Mouse (Mus musculus) neural tube, embryonic 10.5 days (tissue): ENCODE measurements around the gene Olfr1225.
"Not testable (repeated sequence)": the region's sequence is repeated elsewhere in the genome, so short reads cannot be mapped to it uniquely, and the experiment has no call there.

Experiments
- DNase-seq: peaks from one replicate; pipeline ENCODE4 v3.0.0-alpha.2; 2017; ENCODE audit warnings: low spot score; ENCODE audit errors: extremely low spot score

Olfr1225 gene

DNA sequence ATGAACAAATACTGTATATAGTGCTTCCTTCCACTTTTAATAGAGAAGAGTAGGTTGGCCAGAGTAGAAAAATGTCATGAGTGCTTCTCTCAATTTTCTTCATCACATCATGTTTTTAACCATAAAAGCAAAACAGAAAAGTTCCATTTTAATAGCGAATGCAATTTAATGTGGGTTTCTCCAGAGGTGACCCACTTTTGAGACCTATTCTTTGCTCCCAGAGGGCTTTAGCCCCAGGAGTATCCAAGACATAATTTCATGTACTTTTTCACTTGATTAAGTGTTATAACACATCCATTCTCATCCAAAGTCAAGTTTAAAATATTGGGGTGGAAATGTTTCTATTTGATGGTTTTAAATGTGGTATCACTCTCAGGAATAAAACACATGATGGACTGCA is at the start of gene Olfr1225:
Gene Olfr1225, minus strand, starts transcription at position 101 of the 400 bp plus-strand sequence.
- DNase-seq, result no peak

DNA sequence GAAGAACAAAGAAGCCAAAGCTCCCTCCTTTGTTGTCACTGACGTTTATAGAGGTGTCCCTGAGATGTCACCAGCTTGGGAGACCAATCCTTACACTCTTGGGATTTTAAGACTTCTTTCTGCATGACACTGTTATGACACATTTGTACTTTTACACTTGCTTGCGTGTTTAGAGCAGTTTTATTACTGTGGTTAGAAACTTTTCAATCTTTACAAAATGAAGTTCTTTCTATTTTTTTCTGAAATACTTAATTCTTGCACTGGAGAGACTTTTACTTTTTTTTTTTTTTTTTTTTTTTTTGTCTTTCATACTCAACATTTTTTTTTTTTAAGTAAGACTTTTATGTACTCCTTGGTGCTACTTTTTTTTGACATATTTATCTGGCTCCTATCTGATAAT is 25.5 kb upstream of the Olfr1225 start, which contains the start of gene Olfr1226:
Gene Olfr1226, minus strand, starts transcription at position 101 of the 400 bp plus-strand sequence.
- no peak for DNase-seq

DNA sequence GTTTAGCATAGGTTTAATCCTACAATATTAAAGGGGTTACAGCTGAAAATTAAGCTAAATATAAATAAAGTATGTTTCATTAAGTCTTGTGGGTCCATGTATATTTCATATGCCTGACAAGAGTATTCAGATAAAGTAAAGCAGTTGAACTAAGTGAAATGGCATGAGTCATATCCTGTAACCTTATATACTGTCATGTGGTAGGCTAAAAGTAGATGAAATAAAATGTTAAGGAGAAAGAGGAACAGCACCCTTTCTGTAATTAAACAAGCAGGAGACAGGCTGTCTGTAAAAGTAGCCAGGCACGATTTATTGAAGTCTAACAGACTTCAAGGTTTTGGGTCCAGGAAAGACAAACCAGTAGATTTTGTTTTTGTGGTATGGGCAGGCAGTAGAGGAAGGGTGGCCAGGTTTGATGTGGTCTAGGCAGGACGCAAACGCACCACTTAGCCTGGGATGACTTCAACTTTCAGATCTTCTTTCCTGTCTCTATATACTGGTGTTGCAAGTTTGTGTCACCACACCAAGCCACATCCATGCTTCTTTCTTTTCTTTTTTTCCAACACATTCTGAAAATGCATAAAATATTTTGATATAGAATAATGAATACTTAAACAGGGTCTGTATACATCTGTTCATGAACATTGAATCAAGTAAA is 22.0 kb upstream of the Olfr1225 start:
- no peak for DNase-seq

DNA sequence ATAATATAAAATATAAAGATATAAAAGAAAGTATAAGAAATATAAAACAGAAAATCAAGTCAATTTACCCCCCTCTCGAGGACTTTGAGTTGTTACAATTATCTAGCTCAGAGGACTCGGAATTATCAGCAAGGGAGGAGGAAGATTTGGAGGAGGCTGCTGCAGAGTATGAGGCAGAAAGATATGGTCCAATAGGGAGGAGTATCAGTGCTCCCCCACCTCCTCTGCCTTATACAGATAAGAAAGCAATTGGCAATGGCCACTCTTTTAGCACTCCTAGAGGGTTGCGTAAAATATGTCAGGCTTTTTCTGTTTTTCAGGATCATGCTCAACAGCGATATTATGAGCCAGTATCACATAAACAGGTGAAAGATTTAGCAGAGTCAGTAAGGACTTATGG is 9.8 kb downstream of the Olfr1225 start:
- DNase-seq, result not testable (repeated sequence)

DNA sequence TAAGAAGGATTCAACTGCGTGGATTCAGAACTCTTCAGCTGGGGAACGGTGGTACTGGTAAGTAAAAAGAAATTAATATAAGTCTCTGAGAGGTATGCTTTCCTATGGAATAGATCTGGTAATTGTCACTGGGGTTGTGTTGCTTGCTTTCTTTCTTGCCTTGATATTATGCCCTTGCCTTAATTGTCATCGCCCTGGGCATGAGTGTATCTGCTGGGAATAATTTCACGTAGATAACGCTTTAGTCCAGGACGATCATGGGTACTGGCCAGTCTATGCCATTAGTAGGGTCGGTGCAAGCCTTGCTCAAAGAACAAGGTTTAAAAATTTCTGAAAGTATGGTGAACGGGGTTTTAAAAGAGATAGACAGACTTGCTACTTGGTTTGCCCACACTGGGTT is 10.5 kb downstream of the Olfr1225 start, which contains the start of gene Olfr1224-ps1:
Gene Olfr1224-ps1, minus strand, starts transcription at position 101 of the 400 bp plus-strand sequence.
- DNase-seq, result not testable (repeated sequence)

DNA sequence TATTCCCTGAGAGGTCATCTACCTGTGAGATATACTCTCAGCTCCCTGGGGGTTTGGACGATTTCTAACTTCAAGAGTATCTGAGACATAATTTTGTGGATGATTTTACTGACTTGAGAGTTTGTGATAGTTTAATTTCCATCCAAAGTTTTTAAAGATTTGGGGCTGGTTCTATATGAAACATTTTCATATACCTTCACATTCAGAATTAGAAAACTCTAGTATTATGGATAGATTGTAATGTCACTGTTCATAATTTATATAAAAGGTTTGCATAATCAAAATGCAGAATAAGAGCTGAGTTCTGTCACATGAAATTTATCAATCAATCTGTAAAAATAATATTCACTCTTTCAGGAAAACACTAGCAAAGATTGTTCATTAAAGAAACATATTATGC is 23.0 kb downstream of the Olfr1225 start, which contains the start of gene Olfr1223:
Gene Olfr1223, minus strand, starts transcription at position 101 of the 400 bp plus-strand sequence.
- DNase-seq, result no peak

DNA sequence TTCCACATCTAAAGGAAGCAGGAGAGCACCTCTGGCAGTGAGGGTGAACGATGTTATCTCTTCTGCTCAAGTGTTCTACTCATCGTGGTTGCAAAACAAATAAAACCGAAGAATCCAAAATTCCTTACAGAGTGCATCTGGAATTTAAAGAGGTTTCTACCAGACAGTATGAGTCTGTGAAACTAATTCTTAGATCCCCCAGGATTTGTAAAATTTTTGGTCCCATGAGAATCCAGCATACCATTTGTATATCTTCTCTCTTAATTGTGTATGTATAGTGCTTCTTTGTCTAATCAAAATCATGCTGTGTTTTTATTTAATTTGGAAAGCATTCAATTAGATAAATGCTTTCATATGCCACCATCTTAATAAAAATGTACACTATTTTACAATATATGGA is 41.5 kb downstream of the Olfr1225 start, which contains the start of gene Olfr1222:
Gene Olfr1222, minus strand, starts transcription at position 101 of the 400 bp plus-strand sequence.
- no peak for DNase-seq
